Mouse (Mus musculus): ENCODE data around the gene Stac.

GRCm38 (mm10) chr9:111669816-111670215, 20.3 kb downstream of the Stac start:
- no peak for TF ChIP-seq CTCF (IDR thresholded peaks at IDR 0.05; ENCODE audit: control insufficient read depth, insufficient read depth, low read length)
- TF ChIP-seq POLR2A (IDR thresholded peaks at IDR 0.05; ENCODE audit: borderline replicate concordance, control insufficient read depth, low read depth, low read length), result no peak
